Mouse (Mus musculus): ENCODE results near the gene Med27.

The Med27 gene

DNA sequence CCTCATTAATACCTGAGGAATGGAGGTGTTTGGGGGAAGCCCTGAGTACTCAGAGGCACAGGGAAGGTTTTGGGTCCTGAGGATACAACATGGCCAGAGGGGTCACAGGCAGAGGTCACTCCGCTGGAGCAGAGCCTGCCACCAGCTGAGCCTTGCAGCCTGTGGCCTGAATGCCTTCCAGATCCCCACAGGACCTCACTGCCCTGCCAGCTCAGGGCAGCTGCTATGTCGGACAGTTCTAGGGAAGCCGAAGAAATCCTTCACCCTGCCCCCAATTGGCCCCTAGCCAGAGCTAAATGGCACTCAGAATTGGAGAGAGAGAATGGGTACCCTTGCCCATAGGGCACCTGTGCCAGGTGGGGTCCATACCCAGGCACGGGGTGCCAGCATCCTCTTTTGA is 214.8 kb downstream of the Med27 start:
- CTCF ChIA-PET = no interaction called here

DNA sequence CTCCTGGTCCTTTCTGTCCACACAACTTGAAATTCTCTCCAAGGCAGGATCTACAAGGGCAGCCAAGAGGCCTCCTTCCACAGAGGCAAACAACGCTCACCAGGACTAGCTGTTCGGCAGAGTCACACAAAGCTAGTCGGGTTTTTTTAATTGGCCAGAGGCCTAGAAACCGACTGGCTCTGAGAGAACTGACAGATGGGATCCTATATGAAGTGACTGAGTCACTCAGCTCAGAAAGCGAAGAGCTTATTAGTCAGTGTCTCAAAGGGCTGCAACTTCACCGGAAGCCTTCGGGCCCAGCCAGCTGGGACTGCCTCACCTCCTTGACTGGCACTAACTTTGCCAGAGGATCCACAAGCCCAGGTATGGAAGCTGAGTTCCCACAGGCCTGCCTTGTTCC is 217.4 kb downstream of the Med27 start:
- CTCF ChIA-PET = no interaction called here

DNA sequence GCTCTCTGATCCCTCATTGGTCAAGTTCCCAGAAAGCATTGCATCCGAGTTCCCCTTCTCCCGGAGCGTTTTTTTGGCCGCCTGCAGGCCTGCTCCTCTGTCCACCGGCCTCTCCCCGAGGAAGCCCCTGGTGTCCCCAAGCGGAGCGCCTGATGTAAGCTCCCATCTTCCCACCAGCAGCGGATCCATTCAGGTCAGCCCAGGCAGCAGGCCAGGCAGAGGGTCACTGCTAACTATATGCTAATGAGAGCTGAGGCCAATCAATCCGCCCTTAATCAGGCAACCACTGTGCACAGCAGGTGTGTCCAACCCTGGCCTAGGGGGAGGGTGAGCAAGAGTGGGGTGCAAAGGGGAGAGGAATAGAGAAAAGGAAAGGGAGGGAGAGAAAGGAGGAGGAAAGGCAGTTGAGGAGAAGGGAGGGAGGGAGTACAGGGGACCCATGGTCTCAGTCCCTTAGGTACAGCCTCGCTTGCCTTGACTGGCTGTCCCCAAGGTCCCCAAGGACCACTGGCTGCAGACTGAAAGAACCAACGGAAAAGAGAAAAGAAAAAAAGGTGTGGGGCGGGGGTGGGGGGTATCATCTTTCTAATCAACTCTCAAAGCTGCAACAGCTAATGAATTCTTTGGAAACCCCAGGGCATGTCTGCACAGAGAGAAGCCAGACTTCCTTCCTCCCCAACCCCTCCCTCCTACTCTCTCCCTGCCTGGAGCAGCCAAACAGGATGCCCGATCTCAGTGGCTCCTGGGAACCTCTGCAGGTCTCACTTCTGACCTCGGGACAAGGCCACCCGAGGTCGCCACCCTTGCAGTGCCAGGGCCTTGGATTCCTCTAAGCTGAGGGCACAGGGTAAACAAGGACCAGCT is 219.2 kb downstream of the Med27 start:
- CTCF ChIA-PET = no interaction called here

DNA sequence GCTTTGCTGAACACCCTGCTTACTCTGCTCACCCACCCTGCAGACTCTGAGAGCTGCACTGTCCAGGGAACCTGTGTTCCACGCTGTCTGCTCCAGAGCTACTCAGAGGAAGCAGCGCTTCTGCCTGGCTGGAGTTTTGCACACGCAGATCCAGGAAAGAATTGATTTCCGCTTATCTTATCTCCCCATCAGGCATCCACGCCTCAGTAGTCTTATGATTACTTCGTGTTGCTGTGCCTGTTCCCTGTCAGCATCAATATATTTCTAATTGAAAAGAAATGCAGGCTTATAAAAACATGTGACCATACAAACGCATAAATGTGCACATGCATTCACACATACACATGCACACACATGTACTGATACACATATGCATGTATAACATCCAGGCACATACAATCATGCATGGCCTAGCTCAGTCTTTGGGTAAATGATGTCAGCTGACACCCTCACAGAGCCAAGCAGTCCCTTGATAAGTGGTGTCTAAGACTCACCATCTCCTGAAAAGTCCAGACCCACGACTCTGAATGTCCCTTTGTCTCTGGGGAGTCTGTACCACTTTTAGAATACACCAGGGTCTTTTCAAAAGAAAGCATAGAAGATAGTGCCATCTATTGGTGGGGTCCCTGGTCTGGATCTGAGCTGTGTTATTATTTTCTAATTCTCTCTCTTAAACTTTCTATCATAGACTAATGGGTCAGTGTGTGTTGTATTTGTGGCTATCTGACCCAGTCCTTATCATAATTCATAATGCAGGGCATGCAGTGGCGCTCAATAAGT is 225.5 kb downstream of the Med27 start:
- CTCF ChIA-PET = no interaction called here

DNA sequence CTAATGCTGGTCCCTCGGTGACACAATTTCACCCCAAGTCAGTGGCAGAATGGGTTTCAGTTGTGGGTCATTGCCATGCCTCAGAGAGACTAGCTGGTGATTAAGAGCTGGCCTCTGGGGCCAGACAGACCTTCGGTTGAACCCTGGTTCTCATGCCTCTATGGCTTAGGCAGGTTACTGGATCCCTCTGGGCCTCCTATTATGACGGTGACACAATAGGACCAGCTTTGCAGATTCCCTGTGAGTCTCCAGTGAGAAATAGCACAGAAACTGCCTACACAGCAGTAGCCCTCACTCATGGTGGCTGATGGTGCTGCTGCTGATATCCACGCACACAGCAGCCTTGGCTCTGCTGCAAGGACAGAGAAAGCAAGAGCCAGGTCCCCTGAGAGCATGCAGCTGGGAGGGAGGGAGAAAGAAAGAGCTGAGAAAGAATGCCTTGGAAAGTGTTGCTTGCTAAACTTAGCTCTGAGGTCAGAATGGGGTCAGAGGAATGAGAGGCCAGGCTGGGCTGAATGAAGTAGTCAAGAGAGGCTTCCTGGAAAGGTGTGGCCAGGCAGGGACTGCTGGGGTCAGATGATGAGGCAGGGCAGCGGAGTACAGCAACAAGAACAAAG is 226.3 kb downstream of the Med27 start:
- CTCF ChIA-PET = no interaction called here

DNA sequence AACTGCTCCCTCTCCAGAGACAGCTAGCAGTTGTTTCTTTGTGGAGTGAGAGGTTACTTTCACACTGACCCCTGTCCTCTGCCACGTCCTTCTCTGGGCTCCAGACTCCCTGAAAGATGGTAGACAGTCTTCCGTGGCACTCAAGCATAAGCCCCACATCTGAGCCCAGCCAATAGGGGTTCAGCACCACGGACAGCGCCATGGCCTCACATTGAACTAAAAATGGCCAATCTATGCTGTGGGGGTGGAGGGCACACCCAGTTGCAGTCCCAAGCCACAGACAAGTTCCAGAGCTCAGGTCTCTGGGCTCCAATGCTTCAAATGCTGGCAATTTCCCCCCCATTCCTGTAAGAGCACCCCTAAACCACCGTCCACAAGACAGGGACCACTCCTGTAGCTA is 227.0 kb downstream of the Med27 start:
- CTCF ChIA-PET = no interaction called here

DNA sequence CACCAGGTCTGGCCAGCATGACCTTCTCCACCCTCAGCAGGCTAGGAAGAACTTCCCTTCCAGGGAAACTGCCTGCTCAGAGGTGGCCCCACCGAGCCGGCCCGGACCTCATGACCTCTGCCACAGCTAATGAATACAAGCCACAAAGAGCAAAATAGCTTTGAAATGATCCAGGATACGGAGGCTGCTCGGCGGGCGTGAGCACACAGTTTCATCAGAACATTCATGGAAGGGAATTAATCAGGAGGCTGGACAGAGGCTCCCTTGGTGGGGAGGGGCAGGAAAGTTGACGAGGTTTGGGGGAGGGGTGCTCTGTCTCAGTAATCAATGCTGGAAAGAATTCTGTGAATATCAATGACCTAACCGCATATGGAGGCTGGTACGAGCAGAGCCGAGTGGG is 227.6 kb downstream of the Med27 start:
- CTCF ChIA-PET = no interaction called here

All from spleen, embryonic (tissue).